Mouse (Mus musculus): Measurements from ENCODE around the gene Gjb6. TPM values are rescaled to one million over a fixed set of nuclear protein-coding genes. Genes with fewer than 3 reads are reported as not detected.

Gene Gjb6
- not detected for total RNA-seq (2021)

DNA sequence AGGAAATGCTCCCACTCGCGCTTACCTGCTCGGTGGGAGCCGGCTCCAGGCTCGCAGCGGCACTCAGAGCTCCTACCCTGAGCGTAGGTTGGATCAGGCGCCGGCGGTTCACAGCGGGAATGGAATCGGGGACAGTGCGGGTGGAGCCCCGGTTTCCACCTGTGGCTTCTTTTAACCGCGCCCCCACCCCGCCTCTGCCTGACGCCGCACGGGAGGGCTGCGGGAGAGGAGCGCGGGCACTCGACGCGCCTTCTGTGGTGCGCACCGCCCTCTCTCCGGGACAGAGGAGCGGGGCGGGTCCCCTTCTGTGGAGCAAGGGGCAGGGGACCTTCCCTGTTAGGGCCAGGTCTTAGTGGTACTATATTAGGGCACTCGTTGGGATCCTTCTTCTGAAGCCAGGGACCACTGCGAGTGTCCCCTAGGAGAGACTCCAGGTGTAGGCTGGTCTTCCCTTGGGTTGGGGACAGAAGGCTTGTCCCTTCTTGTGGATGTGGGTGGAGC, at the start of gene Gjb6:
TSS of gene Gjb6 (minus strand) at position 451 of the 501 bp plus-strand sequence.
- DNase-seq = no peak

DNA sequence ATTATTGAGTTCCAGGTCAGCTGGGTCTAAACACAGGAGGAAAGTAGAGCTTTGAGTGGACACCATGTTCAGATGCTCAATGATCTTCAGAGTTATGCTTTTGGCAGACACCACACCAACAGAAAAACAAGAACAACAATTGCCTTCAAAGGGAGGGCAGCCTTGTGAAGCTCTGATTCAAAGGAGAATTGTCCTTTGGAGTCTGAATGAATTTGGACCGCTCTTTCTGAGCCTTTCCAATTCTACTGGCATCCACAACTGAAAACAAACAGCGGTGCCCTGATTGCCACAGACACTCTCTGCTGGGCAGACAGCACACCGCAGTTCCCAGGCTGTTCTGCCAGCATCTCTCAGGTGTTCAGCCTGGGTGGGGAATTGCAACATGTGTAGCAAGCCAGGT, 32.1 kb upstream of the Gjb6 start:
- no peak for DNase-seq

DNA sequence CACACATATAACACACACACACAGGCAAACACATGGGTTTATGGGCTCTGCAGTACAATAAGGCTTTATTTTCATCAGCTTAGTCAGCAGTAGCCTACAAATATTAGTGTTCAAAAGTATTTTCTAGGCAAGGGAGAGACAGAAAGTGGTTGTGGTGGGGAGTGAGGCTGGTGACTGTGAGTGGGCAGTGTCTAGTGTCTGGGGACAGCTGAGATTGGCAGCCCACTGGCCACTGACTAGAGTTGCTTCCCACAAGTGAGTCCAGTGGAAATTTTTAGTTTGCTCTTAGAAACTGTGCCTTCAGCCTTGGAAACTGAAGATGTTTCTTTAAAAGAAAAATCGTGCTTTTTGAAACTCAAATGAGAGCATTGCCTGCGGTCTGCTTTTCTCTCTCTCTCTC, 28.4 kb upstream of the Gjb6 start:
- DNase-seq = peak; percentile 7

DNA sequence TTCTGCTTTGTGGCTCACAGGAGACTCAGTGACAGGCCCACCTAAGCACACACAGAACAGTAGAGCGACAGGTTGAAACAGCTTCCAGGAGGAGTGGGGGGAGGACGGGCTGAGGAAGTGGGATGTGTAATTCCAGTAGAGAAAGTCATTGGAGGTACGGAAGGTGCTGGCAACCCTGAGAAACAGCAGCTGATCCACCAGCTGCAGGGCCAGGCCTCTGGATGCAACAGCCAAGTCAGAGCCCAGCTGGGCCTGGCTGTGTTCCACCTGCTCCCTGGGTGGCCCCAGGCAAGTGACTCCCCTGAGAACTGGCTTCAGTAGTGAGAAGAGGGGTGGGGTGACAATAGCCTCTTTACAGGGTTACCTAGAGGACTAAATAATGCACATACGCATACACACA, 27.8 kb upstream of the Gjb6 start:
- peak; percentile 72 for DNase-seq

DNA sequence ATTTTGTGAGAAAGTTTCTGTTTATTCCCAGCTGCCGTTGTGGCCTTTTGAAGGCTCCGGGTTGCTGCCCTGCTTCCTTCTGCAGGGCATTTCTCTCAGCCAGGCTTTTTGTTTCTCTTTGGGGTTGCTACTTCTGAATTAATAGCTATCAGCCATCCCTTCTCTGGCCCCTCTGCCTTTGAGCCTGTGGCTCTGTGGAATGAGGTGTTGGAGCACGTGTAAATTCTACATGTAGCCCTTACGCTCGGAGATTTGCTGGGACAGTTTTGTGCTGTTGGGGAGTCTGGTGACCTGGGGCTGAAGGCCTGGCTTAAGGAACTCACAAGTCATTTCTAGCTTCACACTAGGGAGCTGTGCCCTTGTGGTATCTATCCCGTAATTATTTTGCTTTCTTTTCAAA, 21.5 kb upstream of the Gjb6 start:
- no peak for DNase-seq

DNA sequence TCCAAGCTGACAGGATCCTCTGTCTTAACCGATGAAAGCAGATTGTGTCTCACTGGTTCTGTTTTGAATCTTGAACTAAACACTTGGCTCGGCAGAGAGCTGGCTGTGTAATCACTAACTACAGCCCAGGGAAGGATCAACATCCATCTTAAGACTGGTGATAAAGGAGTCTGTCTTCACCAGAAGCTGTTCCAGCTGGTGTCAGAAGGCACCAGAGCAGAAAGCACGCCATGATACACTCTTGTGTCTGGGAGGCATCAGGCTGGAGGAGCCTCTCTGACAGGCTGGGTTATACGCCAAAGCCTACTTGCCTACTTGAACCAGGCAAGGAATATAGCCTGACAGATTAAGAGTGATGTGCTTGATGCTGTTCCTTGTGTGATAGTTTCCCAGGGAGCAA, 12.3 kb upstream of the Gjb6 start:
- DNase-seq = no peak

DNA sequence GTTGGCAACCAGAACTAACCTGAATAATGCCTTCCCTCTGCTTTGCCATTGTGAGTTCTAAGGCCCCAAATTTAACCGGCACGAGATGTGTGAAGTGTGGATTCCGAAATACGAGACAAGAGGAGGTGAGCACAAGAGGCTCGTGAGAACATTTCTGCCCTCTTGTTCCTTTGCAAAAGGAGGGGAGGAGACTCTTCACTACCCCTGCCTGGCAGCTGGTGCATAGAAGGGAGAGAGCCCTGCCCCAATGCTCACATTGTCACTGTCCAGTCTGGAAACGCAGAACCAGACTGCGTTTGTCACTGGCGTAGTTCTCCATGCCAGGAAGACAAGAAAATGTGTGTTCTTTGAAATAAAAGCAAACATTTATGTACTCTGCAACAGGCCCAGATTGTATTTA, 1.9 kb upstream of the Gjb6 start:
- no peak for DNase-seq

DNA sequence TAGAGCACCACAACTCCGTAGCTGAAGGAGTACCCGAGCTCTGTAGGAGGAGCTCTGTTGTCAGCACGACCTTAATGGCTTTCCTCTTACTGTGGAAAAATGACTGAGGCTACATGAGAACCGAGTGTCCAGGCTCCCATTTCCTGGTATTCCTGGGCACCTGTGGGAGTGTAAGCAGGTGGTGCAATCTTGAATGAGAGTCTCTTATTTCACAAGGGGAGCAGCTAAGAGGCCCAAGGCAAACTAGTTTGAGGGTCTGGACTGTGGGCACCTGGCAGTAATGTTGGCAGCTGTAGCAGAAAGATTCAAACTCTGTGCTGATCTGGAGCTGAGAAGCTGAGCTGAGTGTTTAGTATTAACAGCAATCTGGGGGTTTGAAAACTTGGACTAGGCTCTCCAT, 6.0 kb downstream of the Gjb6 start:
- DNase-seq = no peak

DNA sequence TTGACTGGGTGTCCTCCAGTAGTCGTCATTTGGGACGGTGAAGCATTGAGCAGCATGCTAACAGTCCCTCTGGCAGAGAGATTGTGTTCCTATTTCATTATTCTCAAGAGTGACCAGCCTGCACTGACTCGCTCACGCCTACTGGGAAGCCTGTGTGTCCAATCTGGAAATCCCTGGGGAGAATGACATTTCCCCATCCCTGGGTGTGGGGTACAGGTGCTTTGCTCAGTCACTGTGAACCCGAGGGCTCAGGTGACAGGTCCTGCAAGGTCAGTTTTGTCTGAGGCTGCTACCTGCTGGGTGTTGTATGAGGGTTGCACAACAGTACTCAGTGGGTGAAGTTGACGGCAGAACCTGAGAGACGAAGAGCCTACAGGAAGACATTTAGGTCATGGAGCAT, 11.1 kb downstream of the Gjb6 start:
- DNase-seq = no peak

DNA sequence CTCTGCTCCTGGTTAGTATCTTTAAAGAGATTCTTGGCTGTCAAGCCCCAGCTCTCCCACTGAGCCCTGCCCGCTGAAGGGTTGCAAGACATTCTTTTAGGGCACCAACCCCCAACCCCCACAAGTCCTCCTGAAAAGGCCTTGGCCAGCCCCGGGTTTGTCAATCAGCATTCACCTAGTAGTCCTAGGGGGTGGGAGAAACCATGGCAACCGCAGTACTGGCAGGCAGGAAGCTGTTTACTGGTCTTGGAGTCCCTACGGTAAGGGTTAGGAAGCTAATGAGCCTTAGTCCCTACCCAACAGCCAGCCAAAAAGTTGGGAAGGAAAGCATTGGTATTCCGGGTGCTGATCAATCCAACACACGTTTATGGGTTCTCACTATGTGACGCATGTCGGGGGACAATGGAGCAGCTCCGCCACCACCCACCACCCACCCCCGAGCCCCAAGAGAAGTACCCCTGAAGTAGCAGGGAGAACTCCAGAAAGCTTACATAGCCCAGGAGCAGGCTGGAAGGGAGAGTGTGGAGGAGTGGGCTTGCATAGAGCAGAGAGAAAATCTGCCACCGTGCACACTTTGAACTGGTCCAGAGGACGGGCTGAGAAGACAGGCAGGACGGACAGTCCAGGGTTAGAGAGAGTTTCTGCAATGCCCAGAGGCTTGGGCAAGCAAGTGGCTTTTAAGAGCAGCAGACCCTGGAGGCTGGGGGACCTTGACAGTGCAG, 17.4 kb downstream of the Gjb6 start, which contains the start of gene Gm4491:
TSS of gene Gm4491 (minus strand) at position 61 of the 722 bp plus-strand sequence.
- DNase-seq = no peak

DNA sequence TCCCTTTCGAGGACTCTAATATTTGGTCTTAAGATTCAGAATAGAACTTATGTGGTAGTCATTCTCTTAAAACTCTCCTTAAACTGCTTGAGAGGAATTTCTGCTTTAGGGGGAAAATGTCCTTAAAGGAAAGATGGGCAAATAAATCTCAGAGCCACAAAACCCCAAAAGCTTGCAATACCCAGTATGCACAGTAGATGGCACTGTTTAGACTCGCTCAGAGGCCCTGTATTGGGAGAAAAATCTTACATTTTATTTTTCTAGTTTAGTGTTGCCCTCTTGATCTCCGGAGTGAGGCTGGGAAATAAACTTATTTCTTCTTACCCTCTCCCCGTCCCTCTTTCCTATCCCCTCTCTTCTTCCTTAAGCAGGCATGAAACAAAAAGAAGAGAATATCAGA, 24.2 kb downstream of the Gjb6 start:
- DNase-seq = peak; percentile 54

DNA sequence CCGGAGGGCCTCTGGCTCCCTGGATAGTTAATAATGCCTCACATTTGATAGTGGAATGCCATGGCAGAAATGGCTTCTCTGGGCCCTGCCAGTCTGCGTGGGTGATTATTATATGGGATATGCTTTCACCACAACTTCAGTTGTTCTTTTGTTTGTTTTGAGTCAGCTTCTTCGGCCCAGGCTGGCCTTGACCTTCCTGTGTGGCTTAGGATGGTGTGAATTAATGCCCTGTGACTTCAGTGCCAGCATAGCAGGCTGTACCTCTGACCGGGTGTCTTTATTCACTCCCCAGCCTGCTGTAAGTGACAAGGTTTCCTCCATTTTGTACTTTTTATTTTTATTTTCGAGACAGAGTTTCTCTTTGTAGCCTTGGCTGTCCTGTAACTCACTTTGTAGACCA, 25.5 kb downstream of the Gjb6 start:
- no peak for DNase-seq

DNA sequence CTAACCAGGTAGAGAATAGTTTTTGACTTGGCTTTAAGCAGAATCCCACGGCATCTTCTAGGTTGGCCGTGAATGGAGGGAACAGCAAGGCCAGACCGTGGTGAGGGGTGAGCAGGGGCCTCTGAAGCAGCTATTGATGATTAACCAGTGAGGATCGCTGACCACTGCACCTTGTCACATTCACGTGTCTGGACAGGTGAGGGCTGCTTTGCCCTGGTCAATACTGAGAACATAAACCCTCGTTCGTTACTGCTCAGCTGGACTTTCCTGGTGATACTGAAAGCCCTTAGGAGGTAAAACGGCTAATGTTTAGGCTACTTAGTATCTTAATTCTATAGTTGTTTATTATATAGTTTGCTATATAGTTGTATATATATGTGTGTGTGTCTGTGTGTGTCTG, 26.3 kb downstream of the Gjb6 start:
- no peak for DNase-seq

DNA sequence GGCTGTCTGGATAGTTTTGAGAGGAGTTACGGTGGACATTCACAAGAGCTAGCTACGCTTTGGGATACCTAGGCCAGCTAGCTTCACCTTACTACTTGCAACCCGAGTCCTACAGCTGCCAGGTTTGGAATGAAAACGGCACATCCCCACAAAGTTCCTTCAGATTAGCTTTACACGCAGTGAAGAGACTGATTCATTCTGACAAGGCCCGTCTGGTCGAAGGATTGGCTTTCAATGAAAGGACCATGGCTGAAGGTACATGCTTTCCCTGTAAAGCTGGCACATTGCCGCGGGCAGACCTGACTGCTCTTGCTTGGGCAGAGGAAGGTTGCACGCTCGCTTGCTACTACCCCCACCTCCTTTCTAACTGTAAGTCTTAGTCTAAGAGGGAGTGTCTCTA, 27.7 kb downstream of the Gjb6 start:
- no peak for DNase-seq

DNA sequence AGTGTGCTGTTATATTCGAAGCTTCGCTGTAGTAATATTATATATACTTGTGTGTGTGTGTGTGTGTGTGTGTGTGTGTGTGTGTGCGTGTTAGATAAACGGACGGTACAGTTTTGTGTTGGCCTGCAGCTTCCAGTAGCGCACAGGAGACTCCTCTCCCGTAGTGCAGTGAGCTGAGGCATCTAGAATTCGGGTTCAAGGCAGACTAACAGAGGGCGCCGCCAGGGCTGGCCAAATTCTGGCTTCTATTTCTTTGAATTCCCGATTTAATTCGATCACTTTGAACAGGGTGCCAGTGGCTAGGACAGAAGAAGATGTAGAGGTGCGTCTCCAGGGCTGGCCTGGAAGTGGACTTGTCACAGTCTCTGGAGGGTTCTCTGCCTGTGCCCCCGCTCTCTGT, 28.3 kb downstream of the Gjb6 start:
- no peak for DNase-seq

DNA sequence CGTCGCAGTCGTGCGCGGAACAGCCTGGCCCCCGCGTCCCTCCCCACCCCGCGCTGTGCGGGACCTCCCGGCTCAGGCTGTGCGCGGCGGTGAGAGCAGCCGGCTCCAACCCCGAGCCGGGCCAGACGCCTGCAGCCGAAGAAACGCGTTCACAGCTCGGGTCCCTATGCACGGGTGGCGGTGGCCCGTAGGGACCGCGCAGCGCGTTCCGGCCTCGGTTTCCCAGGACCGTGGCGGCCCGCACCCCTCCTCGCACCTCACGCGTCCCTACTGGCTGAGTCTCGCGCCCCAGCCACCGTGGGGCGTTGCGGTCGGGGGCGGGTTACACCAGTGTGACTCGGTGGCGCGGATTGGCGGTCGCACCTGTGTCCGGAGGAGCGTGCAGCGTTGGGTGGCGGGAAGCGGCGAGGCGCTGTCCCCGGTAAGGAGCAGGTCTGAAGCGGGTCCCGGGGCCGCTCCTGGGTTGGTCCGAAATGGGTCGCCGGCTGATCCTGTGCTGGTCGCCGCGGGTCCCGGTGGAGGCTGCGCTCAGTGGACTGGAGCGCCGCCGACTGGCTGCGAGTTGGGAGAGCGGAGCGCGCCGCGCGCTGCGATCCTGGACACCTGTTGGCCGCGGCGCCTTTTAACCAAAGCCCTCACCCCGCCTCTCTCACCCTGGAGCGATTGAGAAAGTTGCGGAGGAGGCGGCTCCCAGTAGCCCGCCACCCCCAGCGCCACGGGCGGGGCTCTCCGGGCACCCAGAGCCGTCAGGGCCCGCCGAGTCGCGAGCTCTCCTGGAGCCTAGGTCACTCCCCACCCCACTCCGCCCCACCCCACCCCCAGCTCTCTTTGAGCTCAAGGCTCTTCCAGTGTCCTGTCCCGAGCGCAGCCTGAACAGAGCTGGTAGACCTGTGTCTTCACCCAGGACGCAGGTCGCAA, 29.0 kb downstream of the Gjb6 start, which contains the start of gene Gjb2:
TSS of gene Gjb2 (minus strand) at position 597 of the 918 bp plus-strand sequence.
- peak; percentile 31 for DNase-seq

DNA sequence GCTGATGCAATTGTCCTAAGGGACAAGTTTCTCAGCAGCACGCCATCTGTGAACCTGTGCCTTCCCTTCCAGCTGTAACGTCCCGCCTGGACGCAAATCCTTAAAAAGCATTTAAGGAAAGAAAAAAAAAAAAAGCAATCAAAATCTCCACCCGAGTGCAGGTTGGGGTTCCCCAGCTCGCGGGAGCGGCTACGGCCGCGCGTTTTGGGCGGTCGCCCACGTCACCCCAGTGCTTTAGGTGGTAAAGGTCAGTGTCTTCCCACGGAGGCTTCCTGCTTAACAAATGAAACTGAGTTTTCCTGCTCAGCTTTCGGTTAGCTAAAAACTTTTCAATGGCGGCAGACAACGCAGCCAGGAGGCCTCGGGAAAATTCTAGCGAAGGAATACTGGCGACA, 29.7 kb downstream of the Gjb6 start:
- no peak for DNase-seq

DNA sequence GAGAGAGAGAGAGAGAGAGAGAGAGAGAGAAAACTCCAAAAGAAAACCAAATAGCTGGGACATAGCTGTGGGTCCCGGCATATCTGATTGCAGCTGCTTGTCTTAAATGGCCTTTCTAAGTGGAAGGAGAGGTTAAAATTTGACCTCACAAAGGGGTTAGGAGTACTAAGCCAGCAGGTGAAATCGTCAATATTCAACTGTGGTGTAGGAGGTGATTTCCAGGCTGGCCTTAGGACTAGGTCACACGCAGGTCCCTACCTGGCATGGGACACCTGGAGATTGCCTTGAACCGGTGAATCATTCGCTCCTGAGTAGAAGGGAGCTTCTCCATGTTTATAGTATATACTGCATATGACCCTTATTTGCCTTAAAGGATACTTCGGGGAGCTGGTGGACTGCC, 30.3 kb downstream of the Gjb6 start:
- DNase-seq = no peak

DNA sequence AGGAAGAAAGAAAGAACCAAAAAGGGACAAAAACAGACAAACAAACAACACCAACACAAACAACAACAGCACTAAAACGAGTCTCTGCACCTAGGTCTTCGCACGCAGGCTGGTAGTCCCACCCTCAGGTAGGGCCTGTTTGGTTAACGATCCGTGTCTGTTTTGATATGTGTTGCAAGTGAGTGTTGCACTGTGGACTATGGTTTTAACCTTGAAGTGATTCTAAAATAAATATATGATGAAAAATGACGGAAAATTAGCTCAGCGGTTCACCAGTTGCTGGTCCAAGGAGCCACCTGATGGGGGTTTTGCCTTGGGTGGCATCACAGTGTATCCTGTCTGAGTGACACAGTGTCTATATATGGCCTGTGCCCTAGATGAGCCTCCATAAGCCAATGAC, 31.8 kb downstream of the Gjb6 start:
- DNase-seq = no peak

DNA sequence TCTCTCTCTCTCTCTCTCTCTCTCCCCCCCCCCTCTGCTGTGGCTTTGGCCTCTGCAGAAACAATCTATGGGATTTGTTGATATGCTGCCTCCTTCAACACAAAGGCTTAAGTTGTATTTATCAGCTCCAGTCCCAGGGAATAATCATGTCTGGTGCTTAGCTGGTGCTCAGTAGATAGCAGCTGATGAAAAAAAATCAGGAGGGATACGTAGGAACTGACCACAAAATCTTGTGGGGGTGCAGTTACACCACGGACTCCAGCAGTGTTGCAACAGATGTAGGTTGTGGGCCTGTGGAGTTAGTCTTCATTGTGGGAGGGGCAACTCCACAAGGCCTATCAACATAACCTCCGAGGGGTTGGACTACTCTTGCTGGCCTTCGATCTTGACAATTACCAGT, 37.6 kb downstream of the Gjb6 start:
- no peak for DNase-seq

DNA sequence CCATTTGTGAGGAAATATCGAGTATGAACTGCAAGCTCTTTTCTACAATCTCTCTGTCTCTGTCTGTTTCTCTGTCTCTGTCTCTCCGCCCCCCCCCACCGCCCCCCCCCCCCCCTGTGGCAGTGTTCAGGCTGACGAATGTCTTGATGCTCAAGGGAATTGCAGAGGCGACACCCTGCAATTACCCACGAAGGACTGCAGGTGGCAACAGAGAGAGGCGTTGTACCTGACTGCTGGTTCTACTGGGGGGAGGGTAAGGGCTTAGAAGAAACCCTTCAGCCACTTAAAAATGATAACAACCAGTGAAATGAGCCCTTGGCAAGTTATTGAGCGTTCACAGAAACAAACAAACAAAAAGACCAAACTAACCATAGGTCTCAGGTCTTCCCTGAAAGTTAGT, 40.4 kb downstream of the Gjb6 start:
- peak; percentile 59 for DNase-seq

DNA sequence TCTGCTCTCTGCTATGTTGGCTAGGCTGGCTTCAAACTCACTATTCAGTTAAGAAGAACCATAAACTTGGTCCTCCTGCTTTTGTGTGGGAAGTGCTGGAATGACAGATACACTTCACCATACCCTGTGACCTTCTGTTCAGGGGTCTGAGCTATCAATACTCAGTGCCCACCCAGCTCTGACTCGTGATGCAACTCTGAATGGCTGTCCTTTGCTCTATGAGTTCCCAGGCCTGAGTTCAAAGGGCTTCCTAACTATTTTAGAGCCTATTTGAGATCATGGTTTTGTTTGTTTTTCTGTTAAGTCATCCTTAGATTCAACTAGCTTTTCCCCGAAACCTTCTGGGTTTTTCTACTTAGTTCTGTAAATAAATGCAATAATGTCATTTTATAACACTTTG, 43.4 kb downstream of the Gjb6 start:
- DNase-seq = no peak

DNA sequence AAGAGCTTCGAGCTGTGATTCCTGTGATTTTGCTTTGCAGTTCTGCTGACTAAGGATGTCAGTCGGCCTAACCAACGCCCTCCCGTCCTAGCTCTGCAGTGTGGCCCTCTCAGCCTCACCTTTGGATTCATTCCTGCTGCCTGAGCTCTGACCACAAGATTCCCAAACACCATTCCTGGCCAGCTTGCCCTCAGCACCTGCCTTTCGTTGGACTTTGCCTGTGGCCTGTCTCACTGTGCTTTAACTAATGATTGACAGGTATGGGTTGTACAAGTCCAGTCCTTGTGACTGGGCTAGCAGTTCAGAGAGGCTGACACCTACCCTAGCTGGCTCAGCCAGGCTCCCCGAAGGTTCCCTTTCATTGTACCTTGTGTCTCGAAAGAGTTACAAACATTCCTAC, 44.3 kb downstream of the Gjb6 start:
- DNase-seq = no peak
